Mouse (Mus musculus): Measurements from ENCODE around the gene Pex14. TPM values are rescaled to one million over a fixed set of nuclear protein-coding genes. Genes with fewer than 3 reads are reported as not detected.

Pex14 gene
- polyA plus RNA-seq, 1 experiment from 2014 or later = 49.2 TPM

GRCm38 (mm10) chr4:149002441-149003093 is 97.1 kb downstream of the Pex14 start:
- H3K4me3 ChIP-seq (replicated peaks) = no peak overlapping the region
- no peak overlapping the region for H3K27ac ChIP-seq
- no peak for ATAC-seq (ENCODE audit: low FRiP score)
- H3K9me3 ChIP-seq = no peaks in the 10 kb centered on the region
- H3K4me1 ChIP-seq = no peaks in the 10 kb centered on the region
- no peaks in the 10 kb centered on the region for H3K27me3 ChIP-seq
- H3K36me3 ChIP-seq (replicated peaks) = no peaks in the 10 kb centered on the region
- WGBS = 95% methylated on average over 11 of the region's 11 CpGs
- H3K4me2 ChIP-seq = no peak overlapping the region
- H3K9ac ChIP-seq = no peak overlapping the region

- H3K27me3 ChIP-seq = no peaks in the 10 kb centered on the region
- no peak overlapping the region for H3K27ac ChIP-seq
- no peak overlapping the region for H3K4me2 ChIP-seq
- WGBS = 92% methylated on average over 5 of the region's 5 CpGs
- no peaks in the 10 kb centered on the region for H3K4me1 ChIP-seq
- no peak overlapping the region for H3K9ac ChIP-seq
- H3K9me3 ChIP-seq = no peaks in the 10 kb centered on the region
- H3K36me3 ChIP-seq (replicated peaks) = no peaks in the 10 kb centered on the region
- no peak for ATAC-seq (ENCODE audit: low FRiP score)
- H3K4me3 ChIP-seq (replicated peaks) = no peak overlapping the region
Measured at GRCm38 (mm10) chr4:149001515-149001914, 98.2 kb downstream of the Pex14 start.

- Histone ChIP-seq H3K9me3 (no peaks in the 10 kb centered on the region), H3K36me3 (replicated peaks) (no peaks in the 10 kb centered on the region), H3K4me3 (replicated peaks) (no peak overlapping the region), H3K27ac (no peak overlapping the region), H3K27me3 (no peaks in the 10 kb centered on the region), H3K4me2 (no peak overlapping the region), H3K9ac (no peak overlapping the region), H3K4me1 (no peaks in the 10 kb centered on the region)
- ATAC-seq (ENCODE audit: low FRiP score) = no peak
- WGBS = 97% methylated on average over 6 of the region's 6 CpGs
Measured at GRCm38 (mm10) chr4:149000746-149001145, 98.9 kb downstream of the Pex14 start.

- Histone ChIP-seq H3K4me1 (peaks cover 13% of the 10 kb centered on the region; the same call in 1 of the 2 replicates), H3K9ac (no peak overlapping the region), H3K4me3 (replicated peaks) (no peak overlapping the region), H3K9me3 (no peaks in the 10 kb centered on the region), H3K36me3 (replicated peaks) (no peaks in the 10 kb centered on the region), H3K27ac (no peak overlapping the region), H3K27me3 (no peaks in the 10 kb centered on the region), H3K4me2 (no peak overlapping the region)
- ATAC-seq (ENCODE audit: low FRiP score) = no peak
- 86% methylated on average over 5 of the region's 5 CpGs for WGBS
Measured at GRCm38 (mm10) chr4:148993948-148994347, 105.7 kb downstream of the Pex14 start.

GRCm38 (mm10) chr4:148990038-148990437 is 109.6 kb downstream of the Pex14 start:
- H3K27me3 ChIP-seq = no peaks in the 10 kb centered on the region
- 34% methylated on average over 2 of the region's 2 CpGs for WGBS
- ATAC-seq (ENCODE audit: low FRiP score) = no peak
- no peak overlapping the region for H3K9ac ChIP-seq
- H3K4me2 ChIP-seq = no peak overlapping the region
- peaks cover 40% of the 10 kb centered on the region for H3K4me1 ChIP-seq
- H3K36me3 ChIP-seq (replicated peaks) = no peaks in the 10 kb centered on the region
- H3K4me3 ChIP-seq (replicated peaks) = no peak overlapping the region
- H3K27ac ChIP-seq = no peak overlapping the region
- no peaks in the 10 kb centered on the region for H3K9me3 ChIP-seq

- Histone ChIP-seq H3K4me1 (peaks cover 55% of the 10 kb centered on the region), H3K4me2 (no peak overlapping the region), H3K27ac (peak overlapping the region; percentile 2; the same call in 1 of the 2 replicates), H3K9ac (no peak overlapping the region), H3K27me3 (no peaks in the 10 kb centered on the region), H3K4me3 (replicated peaks) (no peak overlapping the region), H3K9me3 (no peaks in the 10 kb centered on the region), H3K36me3 (replicated peaks) (peaks cover 4% of the 10 kb centered on the region; the same call in 1 of the 2 replicates)
- ATAC-seq (ENCODE audit: low FRiP score) = no peak
- 63% methylated on average over 24 of the region's 24 CpGs for whole genome bisulfite sequencing
Measured at GRCm38 (mm10) chr4:148985541-148986476, 113.9 kb downstream of the Pex14 start.

- H3K4me1 ChIP-seq = peaks cover 52% of the 10 kb centered on the region
- peaks cover 4% of the 10 kb centered on the region; the same call in 1 of the 2 replicates for H3K36me3 ChIP-seq (replicated peaks)
- H3K4me2 ChIP-seq = no peak overlapping the region
- H3K27me3 ChIP-seq = no peaks in the 10 kb centered on the region
- H3K9me3 ChIP-seq = no peaks in the 10 kb centered on the region
- no peak overlapping the region for H3K4me3 ChIP-seq (replicated peaks)
- no peak overlapping the region for H3K27ac ChIP-seq
- 64% methylated on average over 19 of the region's 19 CpGs for WGBS
- ATAC-seq (ENCODE audit: low FRiP score) = 0 out of 2 replicates have a peak, but pooled peaks have one; percentile 17
- no peak overlapping the region for H3K9ac ChIP-seq
Measured at GRCm38 (mm10) chr4:148984701-148985540, 114.8 kb downstream of the Pex14 start.

GRCm38 (mm10) chr4:148982274-148982673 is 117.4 kb downstream of the Pex14 start:
- ATAC-seq (ENCODE audit: low FRiP score) = no peak
- no peak overlapping the region for H3K4me3 ChIP-seq (replicated peaks)
- whole genome bisulfite sequencing = 76% methylated on average over 6 of the region's 6 CpGs

GRCm38 (mm10) chr4:148979837-148980236 is 119.8 kb downstream of the Pex14 start:
- H3K4me3 ChIP-seq (replicated peaks) = no peak overlapping the region
- peaks cover 41% of the 10 kb centered on the region for H3K4me1 ChIP-seq
- WGBS = 69% methylated on average over 11 of the region's 11 CpGs
- no peak overlapping the region for H3K4me2 ChIP-seq
- H3K9ac ChIP-seq = no peak overlapping the region
- H3K27me3 ChIP-seq = no peaks in the 10 kb centered on the region
- H3K9me3 ChIP-seq = no peaks in the 10 kb centered on the region
- ATAC-seq (ENCODE audit: low FRiP score) = no peak
- H3K27ac ChIP-seq = no peak overlapping the region
- H3K36me3 ChIP-seq (replicated peaks) = peaks cover 4% of the 10 kb centered on the region; the same call in 1 of the 2 replicates

More at GRCm38 (mm10) chr4:148982274-148982673, 117.4 kb downstream of the Pex14 start:
- Histone ChIP-seq H3K4me2 (no peak overlapping the region), H3K4me1 (peaks cover 61% of the 10 kb centered on the region), H3K9ac (no peak overlapping the region), H3K36me3 (replicated peaks) (peaks cover 4% of the 10 kb centered on the region; the same call in 1 of the 2 replicates), H3K9me3 (no peaks in the 10 kb centered on the region), H3K27me3 (no peaks in the 10 kb centered on the region), H3K27ac (no peak overlapping the region)

- no peak for ATAC-seq (ENCODE audit: low FRiP score)
- Histone ChIP-seq H3K27ac (no peak overlapping the region), H3K9ac (no peak overlapping the region), H3K9me3 (no peaks in the 10 kb centered on the region), H3K36me3 (replicated peaks) (peaks cover 4% of the 10 kb centered on the region; the same call in 1 of the 2 replicates), H3K4me2 (no peak overlapping the region), H3K4me3 (replicated peaks) (no peak overlapping the region), H3K27me3 (no peaks in the 10 kb centered on the region), H3K4me1 (peaks cover 42% of the 10 kb centered on the region)
- 88% methylated on average over 11 of the region's 11 CpGs for WGBS
Measured at GRCm38 (mm10) chr4:148978926-148979325, 120.8 kb downstream of the Pex14 start.

GRCm38 (mm10) chr4:148978221-148978855 is 121.3 kb downstream of the Pex14 start:
- Histone ChIP-seq H3K4me1 (peaks cover 45% of the 10 kb centered on the region), H3K27me3 (no peaks in the 10 kb centered on the region), H3K36me3 (replicated peaks) (peaks cover 1% of the 10 kb centered on the region; the same call in 1 of the 2 replicates), H3K9ac (no peak overlapping the region), H3K4me3 (replicated peaks) (no peak overlapping the region), H3K4me2 (no peak overlapping the region), H3K9me3 (no peaks in the 10 kb centered on the region), H3K27ac (no peak overlapping the region)
- ATAC-seq (ENCODE audit: low FRiP score) = no peak
- WGBS = 78% methylated on average over 9 of the region's 9 CpGs

Measured in forebrain, embryonic 12.5 days (tissue).